Mouse (Mus musculus): ENCODE measurements around the gene Gm16429.
"Not testable (repeated sequence)": the region's sequence is repeated elsewhere in the genome, so short reads cannot be mapped to it uniquely, and the experiment has no call there.

The Gm16429 gene

GRCm38 (mm10) chr5:93928952-93929351 lies at the start of gene Gm16429:
Gene Gm16429, minus strand, starts transcription at chr5:93929052.
- DNase-seq (ENCODE audit: low spot score in 2 of 2), result not testable (repeated sequence)
